Mouse (Mus musculus) cortical plate, adult 2 months (tissue): ENCODE results near the gene Mxi1.

Experiments
- CTCF ChIP-seq: fragments of 200-500 bp; IDR thresholded peaks from 2 replicates; pipeline ENCODE4 v1.5.1; 2011; ENCODE audit warnings: mild to moderate bottlenecking, control low read depth, low read length; ENCODE audit not compliant: insufficient read depth; ENCODE audit errors: extremely low read depth
- POLR2A ChIP-seq: fragments of 200-500 bp; IDR thresholded peaks from 2 replicates; pipeline ENCODE4 v1.6.1; 2011; ENCODE audit warnings: mild to moderate bottlenecking, low read length, control low read depth; ENCODE audit not compliant: insufficient read depth; ENCODE audit errors: extremely low read depth

DNA sequence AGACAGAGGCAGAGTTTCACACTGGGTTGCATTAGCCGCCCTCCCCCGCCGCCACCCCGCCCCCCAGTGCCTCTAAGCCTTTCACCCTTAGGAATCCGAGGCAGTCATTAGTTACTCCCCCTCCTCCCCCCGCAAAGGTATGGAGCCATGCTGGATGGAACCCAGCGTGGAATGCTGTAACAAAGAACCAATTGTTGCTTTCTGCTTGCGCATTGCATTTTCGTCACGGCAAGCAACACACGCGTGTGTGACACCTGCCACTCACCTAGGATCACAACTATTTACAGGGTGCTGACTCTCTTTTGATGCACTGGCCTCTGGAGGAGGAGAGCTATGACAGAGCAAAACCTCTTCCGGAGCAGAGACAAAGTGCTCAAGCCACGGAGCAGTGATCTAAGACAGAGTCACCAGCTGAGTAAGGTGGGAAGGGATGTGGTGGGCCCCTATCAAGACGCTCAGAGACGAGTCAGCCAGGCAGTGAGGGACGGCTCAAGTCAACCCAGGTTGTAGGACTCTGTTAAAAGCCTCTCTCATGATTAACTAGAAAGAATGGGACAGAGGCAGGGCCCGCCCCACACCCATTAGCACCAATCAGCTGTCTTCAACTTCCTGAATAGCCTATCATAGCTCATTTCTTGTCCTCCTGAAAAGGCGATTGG is 110.7 kb downstream of the Mxi1 start:
- no peak for TF ChIP-seq POLR2A
- TF ChIP-seq CTCF, result no peak
